Mouse (Mus musculus) CD4-positive, CD25-positive, alpha-beta regulatory T cell (primary cell): ENCODE results near the gene Macf1. TPM values are rescaled to one million over a fixed set of nuclear protein-coding genes. Genes with fewer than 3 reads are reported as not detected.

ENCODE experiments used
- polyA plus RNA-seq: library from polyadenylated mRNA; unstranded; fragments of 100-300 nt; shearing (Covaris generic); gene quantifications from one replicate; pipeline ENCODE4 v1.2.1, GENCODE M21; 2017

Gene Macf1
- polyA plus RNA-seq, result 157 TPM

GRCm38 (mm10) chr4:123684260-123684659 lies at the start of gene Macf1:
TSS of gene Macf1 (minus strand) at chr4:123684360.

GRCm38 (mm10) chr4:123717574-123718433 lies 33.6 kb upstream of the Macf1 start, which contains the start of gene Ndufs5:
TSS of gene Ndufs5 (minus strand) at chr4:123718202.

GRCm38 (mm10) chr4:123342642-123343470 lies 341.3 kb downstream of the Macf1 start, which contains the start of gene Bmp8a:
TSS of gene Bmp8a (minus strand) at chr4:123343252.

GRCm38 (mm10) chr4:123323534-123323933 lies 360.6 kb downstream of the Macf1 start, which contains the start of gene Oxct2a:
TSS of gene Oxct2a (minus strand) at chr4:123323634.

Other genes with a start within 250 kb of the Macf1 start
- gene Ndufs5, start 33.8 kb upstream of the Macf1 start, polyA plus RNA-seq, result 131 TPM
- gene Akirin1, start 66.0 kb upstream of the Macf1 start, polyA plus RNA-seq, result 103 TPM
- gene Rhbdl2, start 103.5 kb upstream of the Macf1 start, polyA plus RNA-seq, result not detected
- not detected for gene 4933427I04Rik, start 175.3 kb upstream of the Macf1 start, polyA plus RNA-seq
- gene Mycbp, start 220.5 kb upstream of the Macf1 start, polyA plus RNA-seq, result 19.3 TPM
- gene Rragc, start 233.1 kb upstream of the Macf1 start, polyA plus RNA-seq, result 82.4 TPM
- not detected for gene 4930535I16Rik, start 233.7 kb upstream of the Macf1 start, polyA plus RNA-seq